Mouse (Mus musculus) heart, embryonic 10.5 days (tissue): Measurements from ENCODE around the gene Ift81. TPM values are rescaled to one million over a fixed set of nuclear protein-coding genes. Genes with fewer than 3 reads are reported as not detected.
A peak's percentile ranks its signal among the peaks of the same experiment; 100 is the strongest.

Experiments used
- DNase-seq: peaks from one replicate; pipeline ENCODE4 v3.0.0-alpha.2; 2017; ENCODE audit warnings: low spot score
- H3K27ac ChIP-seq: fragments of 300-500 bp; sonication (generic); 2 replicates; pipeline ENCODE4 v1.5.1; 2016; ENCODE audit warnings: mild to moderate bottlenecking
- H3K27me3 ChIP-seq: fragments of 300-500 bp; sonication (generic); 2 replicates; pipeline ENCODE4 v1.6.1; 2016; ENCODE audit warnings: mild to moderate bottlenecking; ENCODE audit not compliant: poor library complexity, insufficient read depth, severe bottlenecking
- H3K36me3 ChIP-seq: fragments of 300-500 bp; sonication (generic); 2 replicates; pipeline ENCODE4 v1.6.1; 2016; ENCODE audit warnings: mild to moderate bottlenecking, moderate library complexity
- H3K4me1 ChIP-seq: fragments of 300-500 bp; sonication (generic); 2 replicates; pipeline ENCODE4 v1.6.1; 2016; ENCODE audit warnings: mild to moderate bottlenecking
- H3K4me3 ChIP-seq: fragments of 300-500 bp; sonication (generic); 2 replicates; pipeline ENCODE4 v1.5.1; 2016; ENCODE audit warnings: mild to moderate bottlenecking, moderate library complexity
- H3K9me3 ChIP-seq: fragments of 300-500 bp; sonication (generic); 2 replicates; pipeline ENCODE4 v1.6.1; 2016; ENCODE audit warnings: mild to moderate bottlenecking, moderate library complexity
- WGBS: fragments of 180-500 bp; shearing (Covaris S2); methylation state at CpG from one replicate; pipeline ENCODE4 v1.1.7; 2016; 5-methylcytosine and 5-hydroxymethylcytosine counted together
- polyA plus RNA-seq: library from polyadenylated mRNA; unstranded; fragments of >200 nt; fragmentation: Nextera tagmentation; extraction: Ambion mirVana; gene quantifications from 2 replicates; pipeline ENCODE4 v1.2.1, GENCODE M21; 2016

The Ift81 gene
- polyA plus RNA-seq, 1 experiment from 2014 or later: 35.2 TPM

DNA sequence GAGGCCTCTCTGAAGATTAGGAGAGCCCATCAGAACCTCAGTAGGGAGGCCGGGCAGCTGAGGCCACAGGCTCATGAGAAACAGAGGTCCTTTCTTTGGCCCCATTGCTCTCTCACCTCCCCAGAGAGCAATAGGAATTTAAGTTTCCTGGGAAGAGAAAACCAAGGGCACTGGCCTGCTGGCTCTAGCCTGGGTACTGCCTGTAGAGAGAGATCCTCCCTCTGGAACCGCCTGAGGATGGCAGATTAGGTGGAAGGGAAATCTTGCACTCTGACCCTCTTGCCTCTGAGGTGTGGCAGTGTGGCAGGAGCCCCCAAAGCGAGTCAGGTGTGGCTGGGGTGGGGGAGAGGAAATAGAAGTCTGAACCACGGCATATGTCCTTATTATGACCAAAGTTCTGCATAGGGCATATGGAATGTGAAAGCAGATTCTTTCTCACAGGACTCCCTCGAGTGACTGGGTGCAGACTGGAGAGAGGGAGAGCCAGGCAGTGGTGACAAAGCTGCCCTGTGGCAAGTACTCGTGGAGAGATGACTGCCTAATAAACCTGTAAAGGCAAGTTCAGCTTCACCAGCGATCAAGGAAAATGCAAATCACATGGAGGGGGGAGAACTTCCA, 95.2 kb downstream of the Ift81 start:
- H3K4me1 ChIP-seq: peaks cover 64% of the 10 kb centered on the region
- H3K9me3 ChIP-seq: no peaks in the 10 kb centered on the region
- no peak overlapping the region for H3K4me3 ChIP-seq
- 0 out of 2 replicates have a peak, but pooled peaks cover 2% of the 10 kb centered on the region for H3K36me3 ChIP-seq
- H3K27me3 ChIP-seq: no peaks in the 10 kb centered on the region
- DNase-seq: no peak
- 45% methylated on average over 7 of the region's 7 CpGs for WGBS
- H3K27ac ChIP-seq: peak overlapping the region; percentile 85

DNA sequence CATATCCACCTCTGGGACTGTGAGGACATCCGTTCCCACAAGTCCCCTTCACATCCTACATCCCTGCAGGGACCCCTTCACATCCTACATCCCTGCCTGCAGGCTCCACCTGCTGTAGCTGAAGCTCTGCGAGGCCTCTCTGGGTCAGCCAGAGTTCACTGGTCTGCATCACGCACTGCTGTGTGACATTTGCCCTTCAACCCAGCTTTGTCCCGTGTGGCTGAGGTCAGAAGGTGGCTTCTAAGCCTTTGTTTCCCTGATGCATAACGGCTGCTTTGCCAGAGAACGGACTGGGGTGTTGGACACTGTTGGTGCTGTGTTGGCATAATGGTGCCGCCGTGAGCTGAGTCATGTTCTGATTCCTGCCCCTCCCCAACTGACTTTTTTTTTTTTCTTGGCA, 96.1 kb downstream of the Ift81 start:
- peak overlapping the region; percentile 85 for H3K27ac ChIP-seq

GRCm38 (mm10) chr5:122516901-122517300, 97.4 kb downstream of the Ift81 start:
- 69% methylated on average over 5 of the region's 5 CpGs for WGBS
- 0 out of 2 replicates have a peak, but pooled peaks cover 2% of the 10 kb centered on the region for H3K36me3 ChIP-seq
- peaks cover 69% of the 10 kb centered on the region for H3K4me1 ChIP-seq
- no peaks in the 10 kb centered on the region for H3K9me3 ChIP-seq
- DNase-seq: no peak
- no peaks in the 10 kb centered on the region for H3K27me3 ChIP-seq
- peak overlapping the region; percentile 85 for H3K27ac ChIP-seq
- no peak overlapping the region for H3K4me3 ChIP-seq

More for the DNA sequence above, 96.1 kb downstream of the Ift81 start:
- Histone ChIP-seq H3K9me3 (no peaks in the 10 kb centered on the region), H3K4me3 (no peak overlapping the region), H3K27me3 (no peaks in the 10 kb centered on the region), H3K36me3 (0 out of 2 replicates have a peak, but pooled peaks cover 2% of the 10 kb centered on the region), H3K4me1 (peaks cover 69% of the 10 kb centered on the region)
- DNase-seq: no peak
- 36% methylated on average over 8 of the region's 8 CpGs for WGBS

GRCm38 (mm10) chr5:122516029-122516730, 98.1 kb downstream of the Ift81 start:
- Histone ChIP-seq H3K27ac (peak overlapping the region; percentile 85), H3K27me3 (no peaks in the 10 kb centered on the region), H3K9me3 (no peaks in the 10 kb centered on the region), H3K4me3 (no peak overlapping the region), H3K4me1 (peaks cover 72% of the 10 kb centered on the region), H3K36me3 (0 out of 2 replicates have a peak, but pooled peaks cover 2% of the 10 kb centered on the region)
- 73% methylated on average over 11 of the region's 11 CpGs for WGBS
- DNase-seq: no peak

DNA sequence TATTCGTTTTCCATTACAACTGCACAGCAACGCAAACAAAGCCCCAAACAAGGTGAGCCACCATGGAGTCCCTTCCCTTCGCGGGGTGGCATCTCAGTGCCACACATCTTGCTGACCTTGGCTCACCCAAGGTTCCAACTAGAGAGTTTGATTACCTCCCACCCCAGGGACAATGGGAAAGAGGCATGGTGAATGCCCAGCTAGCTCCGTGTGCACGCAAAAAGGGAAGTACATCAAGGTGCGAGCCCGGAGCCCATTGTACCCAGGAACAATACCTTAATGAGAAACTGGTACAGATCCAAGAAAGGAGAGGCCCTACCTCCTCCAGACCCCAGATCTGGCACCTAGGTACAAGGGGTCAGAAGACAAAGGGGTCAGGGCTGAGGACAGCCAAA, 100.2 kb downstream of the Ift81 start:
- Histone ChIP-seq H3K4me1 (peaks cover 72% of the 10 kb centered on the region), H3K4me3 (peak overlapping the region; percentile 20), H3K36me3 (0 out of 2 replicates have a peak, but pooled peaks cover 2% of the 10 kb centered on the region), H3K27me3 (no peaks in the 10 kb centered on the region), H3K9me3 (no peaks in the 10 kb centered on the region), H3K27ac (peak overlapping the region; percentile 74; the same call in 1 of the 2 replicates)
- 31% methylated on average over 8 of the region's 8 CpGs for WGBS
- no peak for DNase-seq

DNA sequence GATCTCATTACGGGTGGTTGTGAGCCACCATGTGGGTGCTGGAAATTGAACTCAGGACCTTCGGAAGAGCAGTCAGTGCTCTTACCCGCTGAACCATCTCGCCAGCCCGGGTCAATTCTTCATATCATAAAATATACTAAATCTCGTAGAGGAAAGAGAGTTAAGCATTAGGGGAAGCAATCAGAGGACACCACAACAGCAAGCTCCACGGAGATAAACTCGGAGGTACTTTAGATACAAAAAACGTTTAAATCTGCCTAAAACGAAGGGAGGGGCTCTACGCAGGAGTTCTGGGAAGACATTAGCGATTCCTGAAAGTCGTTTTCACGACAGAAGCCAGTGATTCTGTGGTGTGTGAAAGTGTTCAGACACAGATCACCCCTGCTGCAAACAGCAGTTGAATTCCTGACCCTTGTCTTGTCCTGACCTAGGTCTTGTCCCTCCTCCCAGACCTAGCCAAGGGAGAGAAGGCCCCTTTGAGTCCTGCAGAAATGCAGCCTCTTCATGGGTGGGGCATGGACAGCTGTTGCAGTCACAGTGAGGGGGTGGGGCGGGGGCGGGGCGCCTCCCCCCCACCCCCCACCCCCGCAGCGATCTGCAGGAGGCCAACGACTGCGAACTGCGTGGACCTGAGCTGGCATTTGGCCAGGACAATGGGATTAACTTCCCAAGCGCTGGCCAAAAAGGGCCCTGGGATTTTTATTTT, 100.7 kb downstream of the Ift81 start:
- Histone ChIP-seq H3K27me3 (no peaks in the 10 kb centered on the region), H3K9me3 (no peaks in the 10 kb centered on the region), H3K4me3 (peak overlapping the region; percentile 20), H3K36me3 (no peaks in the 10 kb centered on the region), H3K4me1 (peaks cover 72% of the 10 kb centered on the region), H3K27ac (peak overlapping the region; percentile 74; the same call in 1 of the 2 replicates)
- WGBS: 42% methylated on average over 22 of the region's 23 CpGs
- DNase-seq: no peak

DNA sequence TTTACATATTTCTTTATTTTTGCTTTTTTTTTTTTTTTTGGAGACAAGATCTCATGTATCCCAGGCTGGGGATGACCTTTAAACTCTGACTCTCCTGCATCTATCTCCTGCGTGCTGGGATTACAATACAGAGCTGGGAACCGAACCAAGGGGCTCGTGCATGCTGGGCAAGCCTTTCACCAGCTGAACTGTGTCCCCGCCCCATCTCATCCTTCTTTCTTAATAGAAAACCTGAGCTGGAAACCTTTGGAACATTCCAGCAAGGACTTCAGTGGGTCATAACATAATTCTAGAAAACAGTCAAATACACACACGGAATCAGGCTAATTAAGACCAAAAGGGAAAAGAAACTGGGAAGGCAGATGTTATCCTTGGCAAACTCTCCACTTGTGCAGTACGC, 102.3 kb downstream of the Ift81 start:
- Histone ChIP-seq H3K27ac (no peak overlapping the region), H3K4me1 (peaks cover 57% of the 10 kb centered on the region)

GRCm38 (mm10) chr5:122511405-122511804, 102.9 kb downstream of the Ift81 start:
- Histone ChIP-seq H3K27me3 (no peaks in the 10 kb centered on the region), H3K9me3 (peaks cover 3% of the 10 kb centered on the region; the same call in 1 of the 2 replicates), H3K27ac (peak overlapping the region; percentile 86), H3K36me3 (no peaks in the 10 kb centered on the region; the same call in 1 of the 2 replicates), H3K4me1 (peaks cover 50% of the 10 kb centered on the region), H3K4me3 (peak overlapping the region; percentile 23)
- no peak for DNase-seq
- 44% methylated on average over 9 of the region's 9 CpGs for WGBS

More for the DNA sequence above, 102.3 kb downstream of the Ift81 start:
- Histone ChIP-seq H3K36me3 (no peaks in the 10 kb centered on the region; the same call in 1 of the 2 replicates), H3K4me3 (no peak overlapping the region), H3K27me3 (no peaks in the 10 kb centered on the region), H3K9me3 (no peaks in the 10 kb centered on the region)
- no peak for DNase-seq
- 77% methylated on average over 6 of the region's 6 CpGs for WGBS

DNA sequence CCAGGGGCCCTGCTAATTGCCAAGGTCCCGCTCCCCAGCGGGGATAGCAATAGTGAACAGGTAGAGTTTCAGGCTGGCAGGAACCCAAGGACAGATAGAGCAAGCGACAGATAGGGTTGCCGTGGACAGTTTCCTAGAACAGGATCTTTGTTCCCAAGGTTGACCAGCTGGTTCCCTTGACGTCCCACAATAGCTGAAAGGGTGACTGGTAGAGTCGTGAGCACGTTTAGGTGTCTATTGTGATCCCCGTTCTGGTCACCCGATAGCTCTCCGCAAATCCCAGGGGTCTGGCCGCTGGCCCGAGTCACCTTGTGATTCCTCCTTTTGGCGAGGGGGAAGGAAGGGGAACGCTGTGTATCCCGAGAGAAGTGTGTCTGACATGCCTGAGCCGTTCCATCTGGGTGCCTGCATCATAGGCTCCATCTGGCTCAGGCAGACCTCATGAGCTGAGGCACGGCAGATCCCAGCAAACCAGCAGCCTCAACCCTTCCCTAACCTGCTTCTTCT, 103.6 kb downstream of the Ift81 start:
- H3K27me3 ChIP-seq: no peaks in the 10 kb centered on the region
- peaks cover 6% of the 10 kb centered on the region; the same call in 1 of the 2 replicates for H3K9me3 ChIP-seq
- no peak for DNase-seq
- H3K36me3 ChIP-seq: no peaks in the 10 kb centered on the region; the same call in 1 of the 2 replicates
- peak overlapping the region; percentile 86; the same call in 1 of the 2 replicates for H3K27ac ChIP-seq
- 49% methylated on average over 17 of the region's 17 CpGs for WGBS
- H3K4me3 ChIP-seq: no peak overlapping the region
- H3K4me1 ChIP-seq: peaks cover 44% of the 10 kb centered on the region

GRCm38 (mm10) chr5:122509608-122510007, 104.7 kb downstream of the Ift81 start:
- Histone ChIP-seq H3K36me3 (no peaks in the 10 kb centered on the region; the same call in 1 of the 2 replicates), H3K4me1 (peaks cover 44% of the 10 kb centered on the region), H3K4me3 (no peak overlapping the region), H3K9me3 (peaks cover 6% of the 10 kb centered on the region; the same call in 1 of the 2 replicates), H3K27ac (peak overlapping the region; percentile 65), H3K27me3 (no peaks in the 10 kb centered on the region)
- no peak for DNase-seq
- WGBS: 36% methylated on average over 7 of the region's 7 CpGs

DNA sequence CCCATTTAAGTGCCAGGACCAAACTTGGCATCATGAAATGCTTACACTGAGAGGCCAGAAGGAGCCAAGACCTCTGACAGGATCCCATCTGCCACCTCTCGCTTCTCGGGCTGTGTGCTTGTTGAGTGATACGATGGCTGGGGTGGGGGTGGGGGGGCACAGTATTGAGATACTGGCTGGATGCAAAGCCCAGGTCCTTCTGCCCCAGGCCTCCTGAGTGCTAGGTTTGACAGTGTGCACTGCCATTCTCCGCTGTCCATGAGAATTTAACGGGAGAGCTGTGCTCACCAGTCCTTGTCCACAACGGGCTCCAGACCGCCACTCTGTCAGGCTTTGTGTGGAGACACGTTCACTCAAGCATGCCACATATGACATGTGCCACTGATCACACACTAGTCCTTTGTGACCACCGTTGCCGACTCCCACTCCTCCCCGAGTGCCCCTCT, 105.4 kb downstream of the Ift81 start:
- H3K4me3 ChIP-seq: no peak overlapping the region
- peak overlapping the region; percentile 65 for H3K27ac ChIP-seq
- 82% methylated on average over 11 of the region's 11 CpGs for WGBS
- DNase-seq: no peak
- no peaks in the 10 kb centered on the region for H3K27me3 ChIP-seq
- no peaks in the 10 kb centered on the region; the same call in 1 of the 2 replicates for H3K36me3 ChIP-seq
- peaks cover 6% of the 10 kb centered on the region; the same call in 1 of the 2 replicates for H3K9me3 ChIP-seq
- peaks cover 39% of the 10 kb centered on the region for H3K4me1 ChIP-seq

DNA sequence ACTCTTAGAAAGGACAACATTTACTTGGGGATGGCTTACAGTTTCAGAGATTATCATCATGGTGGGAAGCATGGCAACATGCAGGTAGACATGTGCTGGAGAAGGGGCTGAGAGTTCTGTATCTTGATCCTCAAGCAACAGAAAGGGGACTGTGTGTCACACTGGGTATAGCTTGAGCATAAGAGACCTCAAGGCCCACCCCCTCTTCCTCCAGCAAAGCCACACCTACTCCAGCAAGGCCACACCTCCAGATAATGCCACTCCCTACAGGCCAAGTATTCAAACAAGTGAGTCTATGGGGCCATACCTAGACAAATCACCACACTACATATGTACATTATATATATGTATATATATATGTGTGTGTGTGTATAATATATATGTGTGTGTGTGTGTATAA, 106.9 kb downstream of the Ift81 start:
- H3K27me3 ChIP-seq: no peaks in the 10 kb centered on the region
- no peak overlapping the region for H3K27ac ChIP-seq
- H3K36me3 ChIP-seq: no peaks in the 10 kb centered on the region; the same call in 1 of the 2 replicates
- DNase-seq: no peak
- peaks cover 49% of the 10 kb centered on the region for H3K4me1 ChIP-seq
- H3K9me3 ChIP-seq: peaks cover 6% of the 10 kb centered on the region; the same call in 1 of the 2 replicates
- H3K4me3 ChIP-seq: no peak overlapping the region
